Mouse (Mus musculus) stomach, postnatal 0 days (tissue): ENCODE results near the gene Hivep1. TPM values are rescaled to one million over a fixed set of nuclear protein-coding genes. Genes with fewer than 3 reads are reported as not detected.

Experiments
- ATAC-seq: fragments of 200-750 bp; cut with Nextera tagmentation; 2 replicates; pipeline ENCODE4 v1.8.0; 2017; ENCODE audit not compliant: low FRiP score, low TSS enrichment
- DNase-seq: peaks from one replicate; pipeline ENCODE4 v3.0.0-alpha.2; 2016; ENCODE audit warnings: low spot score
- H3K27ac ChIP-seq: fragments of 300-500 bp; sonication (generic); replicated peaks from 2 replicates; pipeline ENCODE4 v1.5.1; 2014; ENCODE audit warnings: mild to moderate bottlenecking, control low read depth
- H3K27me3 ChIP-seq: fragments of 300-500 bp; sonication (generic); 2 replicates; pipeline ENCODE4 v1.6.1; 2014; ENCODE audit warnings: low read length; ENCODE audit not compliant: control insufficient read depth, insufficient read depth
- H3K36me3 ChIP-seq: fragments of 300-500 bp; sonication (generic); 2 replicates; pipeline ENCODE4 v1.6.1; 2014; ENCODE audit warnings: low read length, mixed read lengths; ENCODE audit not compliant: control insufficient read depth, insufficient read depth
- H3K4me1 ChIP-seq: fragments of 300-500 bp; sonication (generic); replicated peaks from 2 replicates; pipeline ENCODE4 v1.6.1; 2014; ENCODE audit warnings: antibody characterized with exemption; ENCODE audit not compliant: control insufficient read depth, insufficient read depth
- H3K4me2 ChIP-seq: fragments of 300-500 bp; sonication (generic); replicated peaks from 2 replicates; pipeline ENCODE4 v1.6.1; 2014; ENCODE audit warnings: low read depth, mild to moderate bottlenecking, control low read depth, moderate library complexity
- H3K4me3 ChIP-seq: fragments of 300-500 bp; sonication (generic); 2 replicates; pipeline ENCODE4 v1.5.1; 2014; ENCODE audit warnings: low read depth, low read length, control low read depth
- H3K9ac ChIP-seq: fragments of 300-500 bp; sonication (generic); 2 replicates; pipeline ENCODE4 v1.6.1; 2014; ENCODE audit warnings: mild to moderate bottlenecking, low read length, control low read depth, mixed read lengths
- H3K9me3 ChIP-seq: fragments of 300-500 bp; sonication (generic); 2 replicates; pipeline ENCODE4 v1.6.1; 2016; ENCODE audit warnings: low read length; ENCODE audit not compliant: control insufficient read depth
- CTCF ChIP-seq: IDR thresholded peaks from 2 replicates; pipeline ENCODE4 v1.5.1; 2016; ENCODE audit warnings: antibody characterized with exemption, low read depth, mild to moderate bottlenecking, moderate library complexity
- EP300 ChIP-seq: optimal IDR thresholded peaks from 2 replicates; pipeline ENCODE3; 2016; ENCODE audit warnings: antibody characterized with exemption
- WGBS: fragments of 180-500 bp; shearing (Covaris S2); extraction: QIAGEN DNeasy Blood & Tissue Kit; methylation state at CpG from one replicate; pipeline ENCODE4 v1.1.7; 2014; 5-methylcytosine and 5-hydroxymethylcytosine counted together
- polyA plus RNA-seq: library from polyadenylated mRNA; unstranded; fragments of >200 nt; fragmentation: Nextera tagmentation; extraction: Ambion mirVana; gene quantifications from 2 replicates; pipeline ENCODE4 v1.2.1, GENCODE M21; 2015

Gene Hivep1
- polyA plus RNA-seq, 1 experiment from 2014 or later: 4.6 TPM

GRCm38 (mm10) chr13:42093268-42094042 lies 41.6 kb downstream of the Hivep1 start:
- WGBS: 56% methylated on average over 12 of the region's 12 CpGs
- no peak for TF ChIP-seq CTCF
- no peak for TF ChIP-seq EP300
- H3K4me3 ChIP-seq: no peak overlapping the region

DNA sequence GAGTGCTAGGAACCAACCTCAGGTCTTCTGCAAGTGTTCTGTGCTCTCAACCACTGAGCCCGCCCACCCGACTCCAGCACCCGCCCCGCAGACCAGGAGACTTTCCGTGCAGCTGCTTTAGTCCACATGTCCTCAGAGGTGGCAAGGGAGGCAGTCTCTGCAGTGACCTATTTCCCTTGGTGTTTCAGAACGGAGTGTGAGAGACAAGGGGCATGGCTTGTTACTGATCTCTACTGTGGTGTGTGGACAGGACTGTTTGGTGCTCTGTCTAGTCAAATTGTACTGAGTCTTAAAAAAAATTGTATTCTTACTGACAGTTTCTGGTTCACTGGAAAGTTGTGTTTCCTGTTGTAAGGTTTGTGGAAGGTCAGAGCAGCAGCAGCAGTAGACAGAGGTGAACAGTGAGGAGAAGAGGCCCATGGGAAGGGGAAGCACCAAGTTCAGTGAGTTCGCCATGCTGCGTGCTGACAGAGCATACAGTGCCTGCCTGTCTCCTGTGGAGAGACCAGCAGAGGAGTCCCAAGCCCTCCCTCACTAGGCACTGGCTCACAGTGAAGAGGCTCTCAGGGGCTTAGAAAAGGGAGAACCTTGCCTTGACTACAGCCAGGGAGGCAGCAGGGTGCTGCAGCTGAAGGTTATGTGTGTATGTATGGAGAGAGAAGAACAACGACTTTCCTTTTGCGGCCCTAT lies 44.1 kb downstream of the Hivep1 start:
- Histone ChIP-seq H3K27me3 (no peaks in the 10 kb centered on the region), H3K4me1 (no peaks in the 10 kb centered on the region), H3K4me3 (no peak overlapping the region), H3K9me3 (no peaks in the 10 kb centered on the region), H3K27ac (no peak overlapping the region), H3K4me2 (no peak overlapping the region), H3K9ac (no peak overlapping the region), H3K36me3 (no peaks in the 10 kb centered on the region)
- no peak for TF ChIP-seq EP300
- no peak for TF ChIP-seq CTCF
- 68% methylated on average over 10 of the region's 10 CpGs for WGBS
- ATAC-seq (no peak), DNase-seq (no peak)

More at GRCm38 (mm10) chr13:42093268-42094042, 41.6 kb downstream of the Hivep1 start:
- H3K27me3 ChIP-seq: no peaks in the 10 kb centered on the region
- H3K4me1 ChIP-seq: no peaks in the 10 kb centered on the region
- no peak for DNase-seq
- H3K4me2 ChIP-seq: no peak overlapping the region
- no peaks in the 10 kb centered on the region for H3K9me3 ChIP-seq
- ATAC-seq: no peak
- H3K9ac ChIP-seq: no peak overlapping the region
- no peaks in the 10 kb centered on the region for H3K36me3 ChIP-seq
- no peak overlapping the region for H3K27ac ChIP-seq

DNA sequence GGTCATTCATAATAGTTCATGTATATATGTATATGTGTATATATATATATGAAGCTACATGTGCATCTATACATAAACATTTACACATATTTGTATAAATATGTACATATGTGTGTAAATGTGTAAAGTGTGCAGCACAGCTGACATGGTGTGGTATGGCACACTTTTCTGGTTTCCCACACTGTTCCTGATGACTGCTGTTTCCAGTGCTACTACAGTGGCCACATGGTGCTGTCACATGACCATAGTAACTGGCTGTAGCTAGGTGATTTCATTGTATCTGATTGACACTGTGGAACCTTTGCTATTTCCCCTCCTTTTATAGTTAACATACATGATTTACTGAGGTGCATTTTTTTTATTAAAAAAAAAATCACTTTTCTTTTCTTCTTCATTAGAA lies 45.3 kb downstream of the Hivep1 start:
- no peak for ATAC-seq
- H3K9me3 ChIP-seq: no peaks in the 10 kb centered on the region

DNA sequence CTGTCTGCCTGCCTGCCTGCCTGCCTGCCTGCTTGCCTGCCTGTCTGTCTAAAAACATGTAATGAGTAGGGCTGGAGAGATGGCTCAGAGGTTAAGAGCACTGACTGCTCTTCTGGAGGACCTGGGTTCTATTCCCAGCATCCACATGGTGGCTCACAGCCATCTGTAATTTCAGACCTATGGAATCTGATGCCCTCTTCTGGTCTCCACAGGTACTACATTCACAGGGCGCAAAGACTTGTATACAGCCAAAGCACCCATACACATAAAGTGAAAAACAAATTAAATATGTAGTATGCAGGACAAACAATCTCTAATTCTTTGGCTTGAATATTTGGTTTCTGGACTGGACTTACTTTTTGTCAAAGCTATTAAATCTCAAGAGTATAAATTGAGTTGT lies 46.7 kb downstream of the Hivep1 start:
- peak; percentile 53 for TF ChIP-seq CTCF
- TF ChIP-seq EP300: no peak
- DNase-seq: no peak
- no peaks in the 10 kb centered on the region for H3K36me3 ChIP-seq
- no peak for ATAC-seq
- H3K27ac ChIP-seq: no peak overlapping the region
- no peaks in the 10 kb centered on the region for H3K27me3 ChIP-seq
- H3K4me1 ChIP-seq: 0 out of 2 replicates have a peak, but pooled peaks cover 2% of the 10 kb centered on the region
- H3K4me2 ChIP-seq: no peak overlapping the region
- H3K4me3 ChIP-seq: no peak overlapping the region
- WGBS: 97% methylated on average over 1 of the region's 1 CpGs
- H3K9me3 ChIP-seq: no peaks in the 10 kb centered on the region
- H3K9ac ChIP-seq: no peak overlapping the region

More for the DNA sequence above, 45.3 kb downstream of the Hivep1 start:
- Histone ChIP-seq H3K4me1 (no peaks in the 10 kb centered on the region), H3K27ac (no peak overlapping the region), H3K4me3 (no peak overlapping the region), H3K4me2 (no peak overlapping the region), H3K27me3 (no peaks in the 10 kb centered on the region), H3K9ac (no peak overlapping the region), H3K36me3 (no peaks in the 10 kb centered on the region)
- TF ChIP-seq EP300 (no peak), CTCF (no peak)
- DNase-seq: no peak

DNA sequence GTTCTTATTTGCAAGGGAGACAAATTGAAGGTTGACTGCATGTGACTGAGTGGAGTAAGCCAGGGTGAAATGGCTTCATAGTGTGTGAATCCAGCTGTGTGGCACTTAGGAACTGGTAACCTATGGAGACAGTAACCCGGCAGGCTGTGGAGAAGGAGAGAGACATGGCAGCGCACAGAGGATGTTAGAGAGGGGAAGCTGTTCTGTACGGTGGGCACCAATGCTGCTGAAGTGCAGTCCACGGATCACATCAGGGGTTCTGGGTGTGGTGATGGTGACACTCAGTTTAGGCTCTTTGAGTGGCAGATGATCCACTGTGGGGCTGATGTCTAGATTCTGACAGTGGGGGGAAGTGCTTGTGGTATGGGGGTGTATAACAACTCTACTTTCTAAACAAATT lies 47.7 kb downstream of the Hivep1 start:
- DNase-seq (no peak), ATAC-seq (no peak)
- Histone ChIP-seq H3K27ac (no peak overlapping the region), H3K4me1 (0 out of 2 replicates have a peak, but pooled peaks cover 2% of the 10 kb centered on the region), H3K4me3 (no peak overlapping the region), H3K4me2 (no peak overlapping the region), H3K9me3 (no peaks in the 10 kb centered on the region), H3K36me3 (no peaks in the 10 kb centered on the region), H3K9ac (no peak overlapping the region), H3K27me3 (no peaks in the 10 kb centered on the region)
- WGBS: 89% methylated on average over 4 of the region's 4 CpGs
- TF ChIP-seq EP300: no peak
